Mouse (Mus musculus): ENCODE data around the gene Gm20219. TPM values are rescaled to one million over a fixed set of nuclear protein-coding genes. Genes with fewer than 3 reads are reported as not detected.

The Gm20219 gene
- total RNA-seq (2015; ENCODE audit: low replicate concordance) (1.5 and 2.5 TPM in 2 replicates), total RNA-seq (2017; ENCODE audit: low replicate concordance) (0.84 and 1.5 TPM in 2 replicates)

GRCm38 (mm10) chr17:56554122-56554551 is at the start of gene Gm20219:
TSS of gene Gm20219 (minus strand) at chr17:56554387.
- no peak for ATAC-seq (replicated peaks; ENCODE audit: low FRiP score, poor library complexity, severe bottlenecking)

- ATAC-seq (replicated peaks; ENCODE audit: low FRiP score, poor library complexity, severe bottlenecking) = no peak
Observed at GRCm38 (mm10) chr17:56604070-56604380, 49.8 kb upstream of the Gm20219 start.

- ATAC-seq (replicated peaks; ENCODE audit: low FRiP score, poor library complexity, severe bottlenecking) = no peak
Observed at GRCm38 (mm10) chr17:56603186-56604069, 49.2 kb upstream of the Gm20219 start.

GRCm38 (mm10) chr17:56593527-56594271 is 39.5 kb upstream of the Gm20219 start:
- ATAC-seq (replicated peaks; ENCODE audit: low FRiP score, poor library complexity, severe bottlenecking) = no peak

GRCm38 (mm10) chr17:56592553-56592952 is 38.4 kb upstream of the Gm20219 start:
- ATAC-seq (replicated peaks; ENCODE audit: low FRiP score, poor library complexity, severe bottlenecking) = no peak

- no peak for ATAC-seq (replicated peaks; ENCODE audit: low FRiP score, poor library complexity, severe bottlenecking)
Observed at GRCm38 (mm10) chr17:56588921-56589320, 34.7 kb upstream of the Gm20219 start.

GRCm38 (mm10) chr17:56587773-56588172 is 33.6 kb upstream of the Gm20219 start:
- ATAC-seq (replicated peaks; ENCODE audit: low FRiP score, poor library complexity, severe bottlenecking) = no peak

- peak; percentile 18 for ATAC-seq (replicated peaks; ENCODE audit: low FRiP score, poor library complexity, severe bottlenecking)
Observed at GRCm38 (mm10) chr17:56585171-56585821, 31.1 kb upstream of the Gm20219 start.

GRCm38 (mm10) chr17:56584257-56585130 is 30.3 kb upstream of the Gm20219 start, which contains the start of the genes Safb2 and Safb:
TSS of gene Safb2 (minus strand) at chr17:56584585.
TSS of gene Safb (plus strand) at chr17:56584825.
- ATAC-seq (replicated peaks; ENCODE audit: low FRiP score, poor library complexity, severe bottlenecking) = peak; percentile 81

- peak; percentile 17; the same call in 1 of the 2 replicates for ATAC-seq (replicated peaks; ENCODE audit: low FRiP score, poor library complexity, severe bottlenecking)
Observed at GRCm38 (mm10) chr17:56583611-56584256, 29.5 kb upstream of the Gm20219 start.

GRCm38 (mm10) chr17:56583071-56583470 is 28.9 kb upstream of the Gm20219 start:
- ATAC-seq (replicated peaks; ENCODE audit: low FRiP score, poor library complexity, severe bottlenecking) = no peak

- ATAC-seq (replicated peaks; ENCODE audit: low FRiP score, poor library complexity, severe bottlenecking) = no peak
Observed at GRCm38 (mm10) chr17:56572939-56573338, 18.8 kb upstream of the Gm20219 start.

GRCm38 (mm10) chr17:56572154-56572553 is 18.0 kb upstream of the Gm20219 start:
- no peak for ATAC-seq (replicated peaks; ENCODE audit: low FRiP score, poor library complexity, severe bottlenecking)

- no peak for ATAC-seq (replicated peaks; ENCODE audit: low FRiP score, poor library complexity, severe bottlenecking)
Observed at GRCm38 (mm10) chr17:56570287-56570686, 16.1 kb upstream of the Gm20219 start.

- ATAC-seq (replicated peaks; ENCODE audit: low FRiP score, poor library complexity, severe bottlenecking) = no peak
Observed at GRCm38 (mm10) chr17:56567370-56567769, 13.2 kb upstream of the Gm20219 start.

GRCm38 (mm10) chr17:56566918-56567317 is 12.7 kb upstream of the Gm20219 start:
- ATAC-seq (replicated peaks; ENCODE audit: low FRiP score, poor library complexity, severe bottlenecking) = no peak

GRCm38 (mm10) chr17:56566293-56566692 is 12.1 kb upstream of the Gm20219 start:
- ATAC-seq (replicated peaks; ENCODE audit: low FRiP score, poor library complexity, severe bottlenecking) = no peak

- no peak for ATAC-seq (replicated peaks; ENCODE audit: low FRiP score, poor library complexity, severe bottlenecking)
Observed at GRCm38 (mm10) chr17:56561866-56562265, 7.7 kb upstream of the Gm20219 start.

- no peak for ATAC-seq (replicated peaks; ENCODE audit: low FRiP score, poor library complexity, severe bottlenecking)
Observed at GRCm38 (mm10) chr17:56560131-56560530, 5.9 kb upstream of the Gm20219 start.
